Mouse (Mus musculus): ENCODE measurements around the gene Coa6. TPM values are rescaled to one million over a fixed set of nuclear protein-coding genes. Genes with fewer than 3 reads are reported as not detected.
A peak's percentile ranks its signal among the peaks of the same experiment; 100 is the strongest.

Gene Coa6
- polyA plus RNA-seq, 1 experiment from 2014 or later, result 47.1 TPM

- Histone ChIP-seq H3K27me3 (no peaks in the 10 kb centered on the region), H3K9me3 (no peaks in the 10 kb centered on the region), H3K9ac (no peak overlapping the region), H3K4me2 (replicated peaks) (no peak overlapping the region), H3K4me3 (no peak overlapping the region), H3K4me1 (no peaks in the 10 kb centered on the region), H3K36me3 (no peaks in the 10 kb centered on the region), H3K27ac (no peak overlapping the region)
- no peak for ATAC-seq (ENCODE audit: insufficient number of reproducible peaks, insufficient read depth, low FRiP score, low TSS enrichment)
- WGBS, result 79% methylated on average over 4 of the region's 4 CpGs
Observed at GRCm38 (mm10) chr8:126405030-126405429, 17.3 kb upstream of the Coa6 start.

DNA sequence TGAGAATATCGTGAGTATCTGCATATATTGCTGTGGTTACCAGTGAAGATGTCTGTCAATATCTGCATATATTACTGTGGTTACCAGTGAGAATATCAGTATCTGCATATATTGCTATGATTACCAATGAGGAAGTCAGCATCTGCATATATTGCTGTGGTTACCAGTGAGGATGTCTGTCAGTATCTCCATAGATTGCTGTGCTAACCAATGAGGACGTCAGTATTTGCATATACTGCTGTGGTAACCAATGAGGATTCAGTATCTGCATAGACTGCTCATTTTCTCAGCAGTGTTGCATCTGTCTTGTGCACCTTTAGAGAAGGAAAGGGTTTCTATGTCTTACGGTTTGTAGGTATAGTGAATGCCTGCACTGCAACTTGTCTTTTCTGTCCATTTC is 1.5 kb upstream of the Coa6 start:
- Histone ChIP-seq H3K27me3 (no peaks in the 10 kb centered on the region), H3K36me3 (peaks cover 7% of the 10 kb centered on the region), H3K27ac (no peak overlapping the region), H3K4me1 (peaks cover 15% of the 10 kb centered on the region), H3K4me3 (no peak overlapping the region), H3K9ac (no peak overlapping the region), H3K4me2 (replicated peaks) (no peak overlapping the region), H3K9me3 (no peaks in the 10 kb centered on the region)
- 75% methylated on average over 3 of the region's 3 CpGs for WGBS
- no peak for ATAC-seq (ENCODE audit: insufficient number of reproducible peaks, insufficient read depth, low FRiP score, low TSS enrichment)

- WGBS, result 9% methylated on average over 9 of the region's 9 CpGs
- H3K9ac ChIP-seq, result peak overlapping the region; percentile 83
- peaks cover 15% of the 10 kb centered on the region for H3K4me1 ChIP-seq
- H3K9me3 ChIP-seq, result no peaks in the 10 kb centered on the region
- H3K36me3 ChIP-seq, result peaks cover 28% of the 10 kb centered on the region
- ATAC-seq (ENCODE audit: insufficient number of reproducible peaks, insufficient read depth, low FRiP score, low TSS enrichment), result peak; percentile 66
- no peaks in the 10 kb centered on the region for H3K27me3 ChIP-seq
- H3K27ac ChIP-seq, result peak overlapping the region; percentile 68; the same call in 1 of the 2 replicates
- H3K4me2 ChIP-seq (replicated peaks), result peak overlapping the region; percentile 83
- peak overlapping the region; percentile 80 for H3K4me3 ChIP-seq
Observed at GRCm38 (mm10) chr8:126422920-126423300, 595 bp downstream of the Coa6 start.

DNA sequence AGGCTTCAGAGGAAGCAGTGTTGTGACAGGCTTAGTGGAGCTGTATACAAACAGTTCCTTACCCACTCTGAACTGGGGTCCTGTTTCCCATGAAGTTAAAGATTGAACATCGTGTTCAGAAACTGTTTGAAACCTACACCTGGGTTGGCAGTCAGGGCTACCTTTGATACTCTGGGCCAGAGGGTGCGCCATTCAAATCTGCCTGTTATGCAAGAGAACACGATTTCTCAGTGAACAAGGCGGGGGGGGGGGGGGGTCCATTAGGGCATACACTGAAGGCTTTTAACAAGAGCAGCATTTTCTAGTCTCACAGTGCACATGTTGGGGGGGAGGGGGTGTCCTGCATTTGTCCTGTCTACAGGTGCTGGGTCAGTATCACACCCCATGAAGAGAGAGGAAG is 1.8 kb downstream of the Coa6 start:
- Histone ChIP-seq H3K4me2 (replicated peaks) (no peak overlapping the region), H3K4me1 (peaks cover 15% of the 10 kb centered on the region), H3K36me3 (peaks cover 37% of the 10 kb centered on the region), H3K27ac (no peak overlapping the region), H3K4me3 (no peak overlapping the region), H3K27me3 (no peaks in the 10 kb centered on the region), H3K9ac (no peak overlapping the region), H3K9me3 (no peaks in the 10 kb centered on the region)
- 85% methylated on average over 4 of the region's 4 CpGs for WGBS
- ATAC-seq (ENCODE audit: insufficient number of reproducible peaks, insufficient read depth, low FRiP score, low TSS enrichment), result no peak

DNA sequence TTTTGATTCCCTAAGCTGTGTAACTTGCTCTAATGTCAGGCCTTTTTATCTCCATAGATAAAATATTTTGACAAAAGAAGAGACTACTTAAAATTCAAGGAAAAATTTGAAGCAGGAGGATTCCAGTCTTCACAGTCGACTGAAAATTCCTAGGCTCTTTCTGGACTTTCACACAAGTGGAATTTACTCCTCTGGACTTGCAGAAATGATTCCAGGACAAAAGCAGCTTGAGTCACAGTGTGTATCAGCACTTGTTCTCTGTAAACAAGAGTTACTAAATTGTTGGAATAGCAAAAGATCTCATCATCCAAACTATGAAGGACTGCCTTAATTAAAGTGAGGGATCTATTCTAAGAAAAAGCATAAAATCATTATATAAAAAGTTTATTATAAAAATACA is 2.6 kb downstream of the Coa6 start:
- WGBS, result 79% methylated on average over 1 of the region's 1 CpGs
- Histone ChIP-seq H3K4me3 (no peak overlapping the region), H3K9me3 (no peaks in the 10 kb centered on the region), H3K4me1 (peaks cover 15% of the 10 kb centered on the region), H3K27me3 (no peaks in the 10 kb centered on the region), H3K9ac (no peak overlapping the region), H3K27ac (no peak overlapping the region), H3K36me3 (peaks cover 44% of the 10 kb centered on the region), H3K4me2 (replicated peaks) (no peak overlapping the region)
- no peak for ATAC-seq (ENCODE audit: insufficient number of reproducible peaks, insufficient read depth, low FRiP score, low TSS enrichment)

DNA sequence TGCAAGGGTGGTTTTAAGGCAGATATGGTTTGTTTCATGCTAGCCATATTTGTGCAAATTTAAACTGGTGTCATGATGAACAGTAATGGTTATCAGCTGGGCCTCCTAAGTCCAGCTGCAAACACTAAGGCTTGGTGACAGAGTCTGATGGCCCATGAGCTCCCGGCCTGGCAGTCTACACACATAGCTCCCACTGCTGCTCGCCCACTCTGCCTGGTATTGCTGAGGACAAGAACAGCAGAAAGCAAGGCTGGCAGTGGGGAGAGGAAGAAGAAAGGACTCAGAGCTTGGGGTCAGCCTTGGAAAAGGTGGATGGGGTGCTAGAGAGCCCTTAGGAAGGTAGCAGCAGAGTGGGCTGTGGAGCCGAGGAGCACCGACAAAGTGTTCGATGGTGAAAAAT is 7.3 kb downstream of the Coa6 start:
- ATAC-seq (ENCODE audit: insufficient number of reproducible peaks, insufficient read depth, low FRiP score, low TSS enrichment), result no peak
- no peaks in the 10 kb centered on the region for H3K9me3 ChIP-seq
- no peak overlapping the region for H3K27ac ChIP-seq
- peaks cover 60% of the 10 kb centered on the region for H3K36me3 ChIP-seq
- no peaks in the 10 kb centered on the region for H3K4me1 ChIP-seq
- H3K27me3 ChIP-seq, result no peaks in the 10 kb centered on the region
- 91% methylated on average over 5 of the region's 5 CpGs for WGBS
- H3K9ac ChIP-seq, result no peak overlapping the region
- H3K4me2 ChIP-seq (replicated peaks), result no peak overlapping the region
- H3K4me3 ChIP-seq, result no peak overlapping the region

GRCm38 (mm10) chr8:126433827-126434226 is 11.5 kb downstream of the Coa6 start:
- Histone ChIP-seq H3K4me2 (replicated peaks) (no peak overlapping the region), H3K9me3 (no peaks in the 10 kb centered on the region), H3K36me3 (peaks cover 41% of the 10 kb centered on the region), H3K4me1 (no peaks in the 10 kb centered on the region), H3K4me3 (no peak overlapping the region), H3K27ac (no peak overlapping the region), H3K27me3 (no peaks in the 10 kb centered on the region), H3K9ac (no peak overlapping the region)
- WGBS, result 83% methylated on average over 7 of the region's 7 CpGs
- no peak for ATAC-seq (ENCODE audit: insufficient number of reproducible peaks, insufficient read depth, low FRiP score, low TSS enrichment)

- no peak overlapping the region for H3K9ac ChIP-seq
- no peak overlapping the region for H3K27ac ChIP-seq
- no peak for ATAC-seq (ENCODE audit: insufficient number of reproducible peaks, insufficient read depth, low FRiP score, low TSS enrichment)
- no peaks in the 10 kb centered on the region for H3K27me3 ChIP-seq
- no peak overlapping the region for H3K4me3 ChIP-seq
- H3K9me3 ChIP-seq, result no peaks in the 10 kb centered on the region
- no peak overlapping the region for H3K4me2 ChIP-seq (replicated peaks)
- H3K4me1 ChIP-seq, result no peaks in the 10 kb centered on the region
- peaks cover 22% of the 10 kb centered on the region for H3K36me3 ChIP-seq
- 69% methylated on average over 2 of the region's 2 CpGs for WGBS
Observed at GRCm38 (mm10) chr8:126438937-126439336, 16.6 kb downstream of the Coa6 start.

DNA sequence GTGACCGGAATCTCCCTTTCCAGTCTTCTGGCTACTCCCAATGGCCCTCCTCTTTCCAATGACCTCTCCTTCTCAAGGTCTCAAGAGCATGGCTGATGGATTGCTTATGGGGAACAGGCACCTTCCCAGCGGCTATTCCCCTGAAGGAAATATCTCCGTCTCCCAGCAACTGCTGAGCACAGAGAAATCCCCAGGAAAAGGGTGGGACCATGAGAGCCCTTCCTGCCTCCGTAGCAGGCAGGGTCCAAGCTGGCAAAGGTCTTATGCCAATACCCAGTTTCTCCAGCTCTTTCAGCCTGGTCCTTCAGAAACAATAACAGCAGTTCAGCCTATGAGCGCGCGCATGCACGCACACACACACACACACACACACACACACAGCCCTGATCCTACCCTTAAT is 28.8 kb downstream of the Coa6 start:
- peaks cover 64% of the 10 kb centered on the region for H3K36me3 ChIP-seq
- H3K4me2 ChIP-seq (replicated peaks), result no peak overlapping the region
- H3K9ac ChIP-seq, result no peak overlapping the region
- no peaks in the 10 kb centered on the region for H3K4me1 ChIP-seq
- ATAC-seq (ENCODE audit: insufficient number of reproducible peaks, insufficient read depth, low FRiP score, low TSS enrichment), result no peak
- H3K27me3 ChIP-seq, result no peaks in the 10 kb centered on the region
- H3K4me3 ChIP-seq, result no peak overlapping the region
- no peaks in the 10 kb centered on the region for H3K9me3 ChIP-seq
- whole genome bisulfite sequencing, result 87% methylated on average over 8 of the region's 8 CpGs
- no peak overlapping the region for H3K27ac ChIP-seq

GRCm38 (mm10) chr8:126455383-126455782 is 33.1 kb downstream of the Coa6 start:
- Histone ChIP-seq H3K27me3 (no peaks in the 10 kb centered on the region), H3K27ac (no peak overlapping the region), H3K4me1 (no peaks in the 10 kb centered on the region), H3K4me2 (replicated peaks) (no peak overlapping the region), H3K9me3 (no peaks in the 10 kb centered on the region), H3K36me3 (peaks cover 44% of the 10 kb centered on the region), H3K4me3 (no peak overlapping the region), H3K9ac (no peak overlapping the region)
- ATAC-seq (ENCODE audit: insufficient number of reproducible peaks, insufficient read depth, low FRiP score, low TSS enrichment), result no peak
- WGBS, result 73% methylated on average over 7 of the region's 7 CpGs

DNA sequence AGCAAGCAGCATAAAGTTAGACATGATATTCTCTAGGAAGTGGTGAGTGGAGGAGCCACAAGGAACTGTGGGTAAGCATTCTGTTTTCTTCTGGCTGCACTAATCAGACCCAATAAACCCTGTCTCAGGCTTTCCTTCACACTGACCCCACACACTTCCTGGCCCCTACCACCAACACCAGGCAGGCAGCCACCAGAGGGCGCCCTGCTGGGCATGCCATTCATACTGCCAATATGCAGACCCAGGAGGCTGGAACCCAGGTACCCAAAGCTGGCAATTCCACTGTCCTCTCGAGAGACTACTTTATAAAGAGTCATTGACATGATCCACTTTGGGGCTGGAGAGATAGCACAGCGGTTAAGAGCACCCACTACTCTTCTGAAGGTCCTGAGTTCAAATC is 38.0 kb downstream of the Coa6 start:
- H3K9ac ChIP-seq, result no peak overlapping the region
- no peaks in the 10 kb centered on the region for H3K27me3 ChIP-seq
- H3K4me3 ChIP-seq, result no peak overlapping the region
- no peak for ATAC-seq (ENCODE audit: insufficient number of reproducible peaks, insufficient read depth, low FRiP score, low TSS enrichment)
- peaks cover 46% of the 10 kb centered on the region for H3K36me3 ChIP-seq
- no peak overlapping the region for H3K4me2 ChIP-seq (replicated peaks)
- H3K9me3 ChIP-seq, result no peaks in the 10 kb centered on the region
- no peaks in the 10 kb centered on the region for H3K4me1 ChIP-seq
- no peak overlapping the region for H3K27ac ChIP-seq
- WGBS, result 57% methylated on average over 3 of the region's 3 CpGs

DNA sequence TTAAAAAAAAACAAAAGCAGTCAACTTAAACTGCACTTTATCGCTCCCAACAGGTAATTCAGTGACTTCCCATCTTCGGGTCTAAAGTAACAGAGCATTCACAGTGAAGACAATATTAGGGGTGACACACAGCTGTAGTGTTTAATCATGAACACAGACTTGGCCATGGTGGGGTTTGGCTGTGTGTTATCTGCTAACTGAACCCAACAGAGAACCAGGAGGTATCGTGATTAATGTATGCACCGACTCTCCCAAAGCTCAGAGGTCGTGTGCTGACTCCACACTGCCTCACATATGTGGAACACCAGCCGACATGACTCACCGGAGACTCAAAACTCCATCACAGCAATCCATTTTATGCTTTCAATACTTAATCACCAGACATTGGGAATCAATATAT is 39.4 kb downstream of the Coa6 start:
- no peak overlapping the region for H3K4me2 ChIP-seq (replicated peaks)
- no peaks in the 10 kb centered on the region for H3K4me1 ChIP-seq
- no peak overlapping the region for H3K9ac ChIP-seq
- no peak overlapping the region for H3K27ac ChIP-seq
- H3K27me3 ChIP-seq, result no peaks in the 10 kb centered on the region
- ATAC-seq (ENCODE audit: insufficient number of reproducible peaks, insufficient read depth, low FRiP score, low TSS enrichment), result no peak
- no peak overlapping the region for H3K4me3 ChIP-seq
- 84% methylated on average over 7 of the region's 7 CpGs for WGBS
- peaks cover 47% of the 10 kb centered on the region for H3K36me3 ChIP-seq
- no peaks in the 10 kb centered on the region for H3K9me3 ChIP-seq

- peaks cover 51% of the 10 kb centered on the region for H3K36me3 ChIP-seq
Observed at GRCm38 (mm10) chr8:126464071-126464470, 41.8 kb downstream of the Coa6 start.

More at GRCm38 (mm10) chr8:126464071-126464470, 41.8 kb downstream of the Coa6 start:
- no peaks in the 10 kb centered on the region for H3K27me3 ChIP-seq
- WGBS, result 84% methylated on average over 7 of the region's 7 CpGs
- no peak overlapping the region for H3K9ac ChIP-seq
- no peaks in the 10 kb centered on the region for H3K9me3 ChIP-seq
- no peak overlapping the region for H3K4me2 ChIP-seq (replicated peaks)
- H3K4me3 ChIP-seq, result no peak overlapping the region
- ATAC-seq (ENCODE audit: insufficient number of reproducible peaks, insufficient read depth, low FRiP score, low TSS enrichment), result no peak
- H3K4me1 ChIP-seq, result no peaks in the 10 kb centered on the region
- H3K27ac ChIP-seq, result no peak overlapping the region

Data from embryonic facial prominence, embryonic 12.5 days (tissue).